Mouse (Mus musculus) ES-Bruce4 (cell line): ENCODE measurements around the gene Tgfbi. TPM values are rescaled to one million over a fixed set of nuclear protein-coding genes. Genes with fewer than 3 reads are reported as not detected.

ENCODE experiments used
- H3K27ac ChIP-seq: 2 replicates; pipeline ENCODE4 v1.5.1; 2012; ENCODE audit warnings: low read length, inconsistent platforms; ENCODE audit not compliant: insufficient read depth
- H3K27me3 ChIP-seq: 2 replicates; pipeline ENCODE4 v1.6.1; 2012; ENCODE audit warnings: mild to moderate bottlenecking, low read length, inconsistent platforms; ENCODE audit not compliant: control insufficient read depth, poor library complexity, insufficient read depth, severe bottlenecking
- H3K36me3 ChIP-seq: 2 replicates; pipeline ENCODE4 v1.6.1; 2012; ENCODE audit warnings: inconsistent platforms, mild to moderate bottlenecking, low read length, moderate library complexity; ENCODE audit not compliant: control insufficient read depth, poor library complexity, insufficient read depth, severe bottlenecking
- H3K4me1 ChIP-seq: one replicate; pipeline ENCODE4 v1.8.1; 2011; ENCODE audit warnings: low read length; ENCODE audit not compliant: control insufficient read depth, insufficient read depth
- H3K4me3 ChIP-seq: 2 replicates; pipeline ENCODE4 v1.5.1; 2011; ENCODE audit warnings: low read depth, mild to moderate bottlenecking, low read length
- H3K9ac ChIP-seq: 2 replicates; pipeline ENCODE4 v1.6.1; 2012; ENCODE audit warnings: low read depth, mild to moderate bottlenecking, inconsistent platforms; ENCODE audit not compliant: poor library complexity, severe bottlenecking
- H3K9me3 ChIP-seq: replicated peaks from 2 replicates; pipeline ENCODE4 v1.6.1; 2012; ENCODE audit warnings: mild to moderate bottlenecking, low read length, inconsistent platforms; ENCODE audit not compliant: control insufficient read depth, poor library complexity, insufficient read depth, severe bottlenecking
- CTCF ChIP-seq: IDR thresholded peaks from one replicate; pipeline ENCODE4 v1.8.1; 2011; ENCODE audit warnings: low read depth, low read length
- EP300 ChIP-seq: IDR thresholded peaks from 2 replicates; pipeline ENCODE4 v1.6.1; 2011; ENCODE audit warnings: low read depth, low read length; ENCODE audit not compliant: insufficient read depth
- POLR2A ChIP-seq: IDR thresholded peaks from one replicate; pipeline ENCODE4 v1.8.1; 2011; ENCODE audit warnings: low read length; ENCODE audit not compliant: insufficient read depth
- polyA plus RNA-seq: library from polyadenylated mRNA; stranded (reverse); fragments of >200 nt; gene quantifications from 2 replicates; pipeline ENCODE4 v1.2.4, GENCODE M21; 2011; ENCODE audit warnings: low read depth; ENCODE audit not compliant: missing spikeins, insufficient read depth, insufficient read length

Gene Tgfbi
- polyA plus RNA-seq, 1 experiment = 1.9 TPM

GRCm38 (mm10) chr13:56678188-56678787, 69.0 kb downstream of the Tgfbi start:
- no peak for TF ChIP-seq POLR2A
- TF ChIP-seq EP300 = no peak
- TF ChIP-seq CTCF = no peak
- no peak overlapping the region for H3K27ac ChIP-seq
- no peaks in the 10 kb centered on the region for H3K27me3 ChIP-seq
- no peak overlapping the region for H3K9ac ChIP-seq
- H3K9me3 ChIP-seq = no peaks in the 10 kb centered on the region
- H3K4me3 ChIP-seq = no peak overlapping the region
- no peaks in the 10 kb centered on the region for H3K4me1 ChIP-seq
- H3K36me3 ChIP-seq = no peaks in the 10 kb centered on the region

GRCm38 (mm10) chr13:56678826-56679504, 69.6 kb downstream of the Tgfbi start:
- Histone ChIP-seq H3K4me3 (no peak overlapping the region), H3K36me3 (no peaks in the 10 kb centered on the region), H3K27ac (no peak overlapping the region), H3K9ac (no peak overlapping the region), H3K9me3 (no peaks in the 10 kb centered on the region), H3K4me1 (no peaks in the 10 kb centered on the region), H3K27me3 (no peaks in the 10 kb centered on the region)
- no peak for TF ChIP-seq POLR2A
- TF ChIP-seq CTCF = no peak
- no peak for TF ChIP-seq EP300

- Histone ChIP-seq H3K4me1 (no peaks in the 10 kb centered on the region), H3K4me3 (no peak overlapping the region; the same call in 1 of the 2 replicates)
Observed at GRCm38 (mm10) chr13:56681924-56682323, 72.6 kb downstream of the Tgfbi start.

GRCm38 (mm10) chr13:56682326-56682725, 73.0 kb downstream of the Tgfbi start:
- H3K27me3 ChIP-seq = no peaks in the 10 kb centered on the region
- no peak overlapping the region for H3K9ac ChIP-seq
- H3K27ac ChIP-seq = no peak overlapping the region
- no peaks in the 10 kb centered on the region for H3K4me1 ChIP-seq
- no peak overlapping the region; the same call in 1 of the 2 replicates for H3K4me3 ChIP-seq
- no peaks in the 10 kb centered on the region for H3K9me3 ChIP-seq
- TF ChIP-seq EP300 = no peak
- no peak for TF ChIP-seq CTCF
- no peak for TF ChIP-seq POLR2A
- H3K36me3 ChIP-seq = no peaks in the 10 kb centered on the region

More at GRCm38 (mm10) chr13:56681924-56682323, 72.6 kb downstream of the Tgfbi start:
- no peaks in the 10 kb centered on the region for H3K9me3 ChIP-seq
- TF ChIP-seq CTCF (no peak), POLR2A (no peak)
- H3K36me3 ChIP-seq = no peaks in the 10 kb centered on the region
- no peaks in the 10 kb centered on the region for H3K27me3 ChIP-seq
- no peak overlapping the region for H3K27ac ChIP-seq
- H3K9ac ChIP-seq = no peak overlapping the region

GRCm38 (mm10) chr13:56683306-56683705, 74.0 kb downstream of the Tgfbi start:
- Histone ChIP-seq H3K4me1 (no peaks in the 10 kb centered on the region), H3K36me3 (no peaks in the 10 kb centered on the region), H3K27me3 (no peaks in the 10 kb centered on the region), H3K4me3 (no peak overlapping the region), H3K9me3 (no peaks in the 10 kb centered on the region), H3K9ac (no peak overlapping the region), H3K27ac (no peak overlapping the region)
- TF ChIP-seq EP300 (no peak), CTCF (no peak), POLR2A (no peak)

Other genes with a start within 250 kb of the Tgfbi start
- not detected in 2 replicates for gene Gm3045, start 182.9 kb upstream of the Tgfbi start, polyA plus RNA-seq
- 0.20 and 0.42 TPM in 2 replicates for gene Slc25a48, start 171.2 kb upstream of the Tgfbi start, polyA plus RNA-seq
- not detected in 2 replicates for gene Il9, start 127.3 kb upstream of the Tgfbi start, polyA plus RNA-seq
- gene Fbxl21, start 87.1 kb upstream of the Tgfbi start, polyA plus RNA-seq = 2.3 and 2.7 TPM in 2 replicates
- not detected in 2 replicates for gene Lect2, start 61.0 kb upstream of the Tgfbi start, polyA plus RNA-seq
- gene Smad5, start 93.5 kb downstream of the Tgfbi start, polyA plus RNA-seq = 27.1 and 34.2 TPM in 2 replicates
- gene Gm45623, start 144.3 kb downstream of the Tgfbi start, polyA plus RNA-seq = not detected in 2 replicates